Mouse (Mus musculus): ENCODE measurements around the gene Zfp981. TPM values are rescaled to one million over a fixed set of nuclear protein-coding genes. Genes with fewer than 3 reads are reported as not detected.

Zfp981 gene
- polyA plus RNA-seq (2012; rRNA removed), result 0.23 and 0.27 TPM in 2 replicates

GRCm38 (mm10) chr4:146501727-146502126 lies at the start of gene Zfp981:
Gene Zfp981 (plus strand): TSS chr4:146502027.

Other genes with a start within 250 kb of the Zfp981 start
- 1.00 and 1.1 TPM in 2 replicates for gene Zfp992, start 53.0 kb upstream of the Zfp981 start, polyA plus RNA-seq (2012; rRNA removed)
- 0.67 and 2.4 TPM in 2 replicates for gene Zfp993, start 108.9 kb downstream of the Zfp981 start, polyA plus RNA-seq (2012; rRNA removed)